Mouse (Mus musculus) kidney, adult 11 months (tissue): ENCODE measurements at regions not wholly inside any gene's neighbourhood (a gene's known extent, or its start where the extent isn't known, plus 50 kb on each side); places are given as distances from the start of the nearest gene placed in this dataset.
"Not testable (repeated sequence)": the region's sequence is repeated elsewhere in the genome, so short reads cannot be mapped to it uniquely, and the experiment has no call there.

ENCODE experiments used
- DNase-seq: peaks from one replicate; pipeline ENCODE4 v3.0.0; 2022

DNA sequence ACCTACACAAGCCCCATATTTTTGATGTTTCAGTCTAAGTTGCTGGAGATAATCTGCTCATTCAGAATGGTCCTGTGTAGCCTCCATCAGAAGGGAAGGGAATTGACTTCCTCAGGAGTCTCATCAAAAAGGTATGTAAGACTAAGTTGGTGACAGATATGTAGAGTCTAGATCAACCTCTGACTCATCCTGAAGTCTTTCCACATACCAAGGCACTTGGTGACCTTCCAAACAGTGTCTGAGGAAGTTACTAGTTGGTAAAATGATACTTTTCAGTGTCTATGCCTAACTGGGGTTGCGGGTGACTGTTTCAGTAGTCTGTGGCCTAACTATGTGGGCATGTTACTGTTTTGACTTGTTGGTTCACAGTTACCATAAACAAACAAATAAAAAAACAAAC lies 133.0 kb upstream of the Plcb4 start:
- no peak for DNase-seq

DNA sequence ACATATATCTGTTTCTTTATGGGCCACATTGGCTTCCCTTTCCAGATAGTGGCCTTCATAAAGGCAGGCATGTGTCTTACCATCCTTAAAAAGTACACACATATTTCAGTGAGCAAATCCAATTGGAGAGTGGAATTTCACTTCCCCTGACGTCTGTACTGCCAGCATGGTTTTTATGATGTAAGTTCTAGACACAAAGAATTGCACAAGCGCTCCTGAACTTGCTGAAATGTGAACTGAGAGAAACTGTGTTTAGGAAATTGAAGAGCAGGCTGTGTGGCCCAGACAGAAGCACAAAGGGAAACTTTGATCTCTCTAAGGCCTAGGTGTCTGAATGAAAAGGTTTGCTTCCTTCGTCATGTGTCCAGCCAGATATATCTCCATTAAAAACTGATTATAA lies 129.2 kb upstream of the Plcb4 start:
- no peak for DNase-seq

DNA sequence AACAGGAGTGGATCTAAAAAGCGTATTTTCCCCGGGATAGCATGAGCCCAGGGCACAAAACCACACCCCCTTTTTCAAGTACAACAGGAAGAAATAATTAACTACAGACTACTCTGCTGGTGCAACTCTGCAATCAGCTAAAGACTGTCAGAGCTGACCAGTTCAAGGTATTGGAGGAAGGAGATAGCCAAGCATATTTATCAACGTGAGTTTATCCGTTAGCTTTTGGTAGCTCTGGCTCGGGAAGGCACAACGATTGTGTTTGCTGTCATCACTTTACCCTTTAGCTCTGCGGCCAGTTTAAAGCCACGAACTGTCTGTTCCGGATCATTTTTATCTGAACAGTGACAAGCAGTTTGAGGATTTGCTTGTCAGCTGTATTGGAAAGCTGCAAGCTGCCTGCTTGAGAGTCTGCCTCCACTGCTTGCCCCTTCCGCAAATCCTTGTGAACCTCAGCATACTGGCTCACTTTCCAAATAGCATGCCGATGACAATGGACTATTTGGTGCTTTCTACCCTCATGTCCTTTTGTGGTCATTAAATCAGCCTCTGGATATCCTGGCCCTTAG lies 122.4 kb upstream of the Plcb4 start:
- DNase-seq, result no peak

DNA sequence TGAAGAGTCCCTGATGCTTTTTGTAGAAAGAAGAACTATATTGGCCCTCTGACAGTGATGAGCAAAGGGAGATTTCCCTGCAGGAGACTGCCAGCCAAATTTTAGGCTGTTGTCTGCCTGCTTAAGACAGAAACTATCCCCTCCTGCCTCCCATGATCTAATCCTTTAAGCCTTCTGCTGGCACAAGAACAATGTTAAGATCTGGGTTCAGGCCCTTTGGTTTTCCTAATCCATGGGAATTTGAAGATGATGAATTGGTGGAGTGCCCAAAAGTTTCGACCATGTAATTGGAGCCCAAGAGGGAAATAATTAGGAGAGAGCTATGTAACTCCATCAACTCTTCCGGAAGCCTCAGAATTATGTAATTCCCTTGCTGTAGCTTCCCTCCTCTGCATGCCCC lies 120.8 kb upstream of the Plcb4 start:
- no peak for DNase-seq

DNA sequence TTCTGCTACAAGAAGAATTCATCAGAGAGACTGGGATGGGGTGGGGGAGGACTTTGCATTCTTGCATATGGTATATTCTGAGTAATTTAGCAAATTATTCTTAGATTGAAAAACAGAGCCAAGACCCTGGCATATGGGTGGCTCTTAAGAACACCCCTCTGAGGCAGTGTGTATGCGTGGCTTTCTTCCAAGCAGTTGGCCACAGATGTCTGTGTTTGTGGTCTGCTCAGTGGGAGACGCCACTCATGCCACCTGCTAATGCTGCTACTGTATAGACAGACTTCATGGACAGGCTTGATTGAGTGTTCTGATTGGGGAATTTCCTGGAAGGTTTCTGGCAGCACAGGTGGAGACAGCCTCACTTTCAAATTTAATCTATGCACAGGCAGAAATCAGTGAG lies 117.8 kb upstream of the Plcb4 start:
- no peak for DNase-seq

DNA sequence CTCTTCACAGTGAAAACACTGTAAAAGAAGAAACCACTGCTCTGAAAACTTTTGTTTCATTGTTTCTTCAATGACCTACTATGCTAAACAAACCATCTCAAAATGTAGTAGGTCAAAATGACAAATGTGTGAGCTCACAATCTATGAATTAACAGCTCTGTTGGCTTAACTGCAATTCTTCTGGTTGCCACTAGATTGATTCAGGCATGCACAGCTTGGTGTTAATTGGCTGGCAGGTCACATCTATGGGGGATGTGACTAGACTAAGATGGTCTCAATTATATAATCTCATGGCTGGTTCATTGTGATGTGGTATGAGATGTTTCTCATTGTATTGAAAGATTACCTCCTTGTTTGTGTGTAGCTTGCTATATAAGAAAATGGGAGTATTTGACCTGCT lies 116.9 kb upstream of the Plcb4 start:
- DNase-seq, result no peak

DNA sequence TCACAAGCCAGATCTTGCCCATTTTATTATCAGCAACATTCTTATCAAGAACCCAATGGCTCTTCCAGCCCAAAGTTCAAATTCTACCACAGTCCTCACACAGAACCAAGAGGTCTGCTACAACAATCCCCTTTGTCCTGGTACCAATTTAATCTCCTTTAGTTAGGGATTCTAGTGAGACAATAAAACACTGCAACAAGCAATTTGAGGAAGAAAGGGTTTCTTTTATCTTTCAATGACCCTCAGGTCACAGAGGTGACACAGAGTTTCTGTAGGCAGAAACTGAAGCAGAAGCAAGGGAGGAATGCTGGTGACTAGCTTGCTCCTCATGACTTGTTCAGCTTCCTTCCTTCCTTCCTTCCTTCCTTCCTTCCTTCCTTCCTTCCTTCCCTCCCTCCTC lies 113.9 kb upstream of the Plcb4 start:
- no peak for DNase-seq

DNA sequence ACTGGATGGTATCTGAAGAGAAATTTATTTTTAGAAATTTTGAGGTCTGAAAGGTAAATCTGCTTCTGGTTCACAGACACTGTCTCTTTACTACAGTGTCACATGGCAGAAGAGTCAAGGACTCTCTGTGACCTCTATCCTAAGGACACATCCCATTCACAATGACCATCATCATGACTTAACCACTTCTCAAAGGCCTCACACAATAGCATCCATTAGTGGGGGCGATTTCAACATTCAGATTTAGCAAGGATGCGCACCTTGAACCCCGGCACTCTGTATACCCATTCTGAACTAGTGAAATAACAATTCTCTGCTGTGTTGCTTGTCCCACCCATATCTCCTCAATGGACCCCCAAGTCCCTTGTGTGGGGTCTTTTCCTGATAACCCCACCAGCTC lies 110.8 kb upstream of the Plcb4 start:
- DNase-seq, result no peak

DNA sequence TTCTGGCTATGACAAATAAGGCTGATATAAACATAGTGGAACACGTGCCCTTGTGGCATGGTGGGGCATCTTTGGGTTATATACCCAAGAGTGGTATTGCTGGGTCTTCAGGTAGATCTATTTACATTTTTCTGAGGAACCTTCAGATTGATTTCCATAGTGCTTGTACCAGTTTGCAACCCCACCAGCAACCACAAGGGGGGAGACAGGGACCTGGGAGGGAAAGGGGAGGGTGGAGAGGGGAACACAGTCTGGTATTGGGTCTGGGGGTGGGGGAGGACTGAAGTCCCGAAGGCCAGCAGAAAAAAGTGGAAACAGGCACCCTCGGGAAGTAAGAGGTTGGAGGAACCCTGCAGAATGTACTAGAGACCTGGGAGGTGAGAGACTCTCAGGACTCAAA lies 105.8 kb upstream of the Plcb4 start:
- DNase-seq, result no peak

DNA sequence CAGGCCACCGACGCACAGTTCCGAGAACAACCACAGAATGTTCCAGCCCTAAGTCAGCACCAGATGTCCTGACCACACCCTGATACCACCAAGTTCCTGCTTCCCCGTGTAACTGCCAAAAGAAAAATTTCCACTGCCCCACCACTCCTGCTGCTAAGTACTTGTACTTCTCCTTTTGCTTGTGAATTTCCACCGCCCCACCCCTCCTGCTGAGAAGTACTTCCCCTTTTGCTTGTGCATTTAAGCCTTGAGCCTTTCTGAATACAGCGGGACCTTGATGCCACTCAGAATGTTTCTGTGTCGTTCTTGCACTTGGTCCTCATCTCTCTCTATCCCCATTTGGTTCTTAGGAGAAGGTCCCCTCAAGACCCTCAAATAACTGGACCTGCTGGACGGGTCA lies 100.8 kb upstream of the Plcb4 start:
- not testable (repeated sequence) for DNase-seq

DNA sequence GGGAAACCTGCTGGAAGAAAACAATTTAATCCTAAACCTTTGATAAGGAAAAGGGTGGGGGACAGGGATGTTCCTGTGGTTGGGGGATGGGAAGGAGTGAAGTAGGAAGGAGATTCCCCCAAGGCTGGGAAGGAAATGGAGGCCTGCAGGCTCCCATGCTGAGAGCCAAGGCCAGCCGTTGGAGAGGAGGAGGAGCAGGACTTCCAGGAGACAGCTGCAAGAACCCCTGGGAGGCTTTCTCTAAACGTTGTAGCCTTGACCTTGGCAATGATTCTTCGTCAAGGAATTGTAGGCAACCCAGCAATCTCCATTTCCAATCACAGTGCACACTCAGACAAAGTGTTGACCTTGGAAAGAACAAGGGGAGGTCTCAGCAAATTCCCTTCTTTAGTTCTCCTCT lies 99.5 kb upstream of the Plcb4 start:
- no peak for DNase-seq

DNA sequence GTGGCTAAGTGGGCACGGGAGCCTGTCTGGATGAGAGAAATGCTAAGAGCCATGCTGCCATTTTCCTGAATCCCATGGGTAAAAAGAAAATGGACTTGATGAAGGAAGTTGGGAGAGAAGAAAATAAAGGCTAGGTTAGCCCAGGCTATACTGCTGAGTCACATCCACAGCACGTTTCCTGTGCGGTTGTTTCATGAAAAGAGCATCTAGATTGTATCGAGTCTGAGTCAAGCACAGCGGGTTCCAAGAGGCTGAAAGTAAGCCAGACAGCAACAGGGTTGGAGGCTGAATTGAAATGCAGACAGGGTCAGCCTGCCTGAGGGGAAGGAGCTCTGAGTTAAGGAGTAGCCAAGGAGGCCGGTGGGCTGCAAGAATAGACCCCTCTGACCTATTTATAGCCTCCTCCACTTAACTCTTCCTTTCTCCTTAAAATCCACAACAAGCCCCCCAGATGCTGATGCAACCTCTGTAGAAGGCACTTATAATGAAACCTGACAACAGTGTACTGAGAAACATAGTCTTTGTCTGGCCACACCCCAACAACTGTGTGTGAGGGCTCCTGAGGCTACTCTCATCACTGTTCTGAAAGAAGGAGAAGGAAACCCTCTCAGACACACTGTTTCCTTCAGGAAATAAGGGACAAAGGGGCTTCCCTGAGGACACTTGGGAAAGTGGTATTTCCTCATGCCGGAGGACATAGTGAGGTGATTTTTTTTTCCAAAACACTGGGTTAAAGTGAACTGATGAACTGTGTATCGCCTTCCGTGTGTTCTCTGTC lies 98.7 kb upstream of the Plcb4 start:
- peak; percentile 8 for DNase-seq

DNA sequence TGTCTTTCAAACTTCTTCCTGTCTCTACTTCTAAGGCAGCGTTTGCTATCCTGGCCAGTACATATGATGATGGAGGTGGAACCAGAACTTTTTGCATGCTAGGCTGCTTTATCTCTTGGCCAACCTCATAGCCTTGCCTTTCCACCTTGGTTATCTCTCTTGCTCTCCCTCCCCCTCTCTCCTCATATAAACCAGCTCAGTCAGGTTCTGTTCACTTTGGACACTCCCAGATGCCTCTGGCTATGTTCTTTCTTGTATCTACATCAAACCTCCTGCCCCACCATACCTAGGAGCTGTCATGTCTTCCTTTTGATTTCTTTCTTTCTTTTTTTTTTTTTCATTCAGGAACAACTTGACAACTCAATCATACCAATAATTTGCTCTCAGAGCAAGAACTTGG lies 98.0 kb upstream of the Plcb4 start:
- no peak for DNase-seq

DNA sequence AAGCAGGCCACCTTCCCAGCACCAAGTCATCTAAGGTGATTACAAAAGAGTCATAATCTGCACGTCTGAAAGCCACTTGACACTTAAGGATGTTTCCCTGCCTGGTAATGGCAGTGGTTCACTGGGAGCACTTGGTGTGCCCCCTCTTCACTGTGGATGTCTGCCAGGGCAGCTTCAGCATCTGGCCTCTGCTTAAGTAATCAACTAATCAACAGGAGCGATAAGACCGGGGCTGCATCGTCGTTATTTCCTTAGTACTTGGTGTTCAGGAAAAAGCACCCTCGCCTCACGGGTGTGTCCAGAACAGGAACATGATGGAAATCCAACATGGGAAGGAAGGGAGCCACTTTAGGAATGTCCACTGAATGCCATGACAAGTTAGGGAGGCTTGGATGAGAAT lies 97.1 kb upstream of the Plcb4 start:
- DNase-seq, result peak; percentile 45

DNA sequence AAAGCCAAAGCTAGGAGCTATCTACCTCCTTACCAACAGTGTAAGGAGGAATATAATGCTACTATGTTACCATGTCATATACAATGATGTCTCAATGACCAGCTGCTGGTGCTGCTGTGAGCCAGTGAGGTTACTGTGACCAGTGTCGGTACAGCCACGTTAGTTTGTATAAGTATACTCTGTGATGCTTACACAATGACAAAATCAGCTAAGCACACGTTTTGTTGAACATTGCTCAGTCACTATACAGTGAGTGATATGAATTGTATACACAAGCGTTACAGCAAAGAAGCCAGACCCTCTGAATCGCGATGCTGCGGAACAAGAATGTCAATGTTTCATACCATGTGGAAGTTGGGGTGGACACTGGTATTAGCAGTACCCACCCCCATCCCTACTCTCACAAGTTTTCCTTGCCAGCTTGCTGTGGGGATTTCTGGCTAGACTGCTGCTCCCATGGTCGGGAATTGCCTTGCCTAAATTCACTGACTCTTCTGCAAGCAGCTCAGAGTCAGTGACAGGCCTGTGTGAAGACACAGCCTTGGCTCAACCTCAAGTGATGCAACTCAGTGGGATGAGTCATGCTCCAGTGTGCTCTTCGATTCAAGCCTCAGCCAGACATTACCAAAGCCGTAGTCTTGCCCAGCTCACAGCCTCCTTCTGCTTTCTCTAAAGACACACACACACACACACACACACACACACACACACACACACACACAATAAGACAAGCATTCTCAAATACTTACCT lies 96.5 kb upstream of the Plcb4 start:
- peak; percentile 10 for DNase-seq

DNA sequence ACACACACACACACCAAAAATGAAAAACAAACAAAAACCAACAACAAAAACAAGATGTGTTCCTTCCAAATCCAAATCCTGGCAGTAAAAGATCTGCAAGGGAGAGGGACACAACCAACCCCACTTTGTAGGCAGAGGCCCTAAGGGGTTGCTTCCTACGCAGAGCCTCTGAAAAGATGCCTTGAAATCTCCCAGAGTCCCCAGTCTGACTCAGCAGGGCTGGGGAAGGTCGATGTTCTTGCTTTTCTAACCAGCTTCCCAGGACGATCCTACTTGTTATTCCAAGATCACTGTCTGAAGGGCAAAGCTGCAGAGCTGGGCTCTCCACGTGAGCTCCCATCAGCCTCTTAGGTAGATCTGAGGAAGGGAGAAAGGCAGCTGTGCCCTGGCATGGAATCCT lies 94.6 kb upstream of the Plcb4 start:
- DNase-seq, result no peak

DNA sequence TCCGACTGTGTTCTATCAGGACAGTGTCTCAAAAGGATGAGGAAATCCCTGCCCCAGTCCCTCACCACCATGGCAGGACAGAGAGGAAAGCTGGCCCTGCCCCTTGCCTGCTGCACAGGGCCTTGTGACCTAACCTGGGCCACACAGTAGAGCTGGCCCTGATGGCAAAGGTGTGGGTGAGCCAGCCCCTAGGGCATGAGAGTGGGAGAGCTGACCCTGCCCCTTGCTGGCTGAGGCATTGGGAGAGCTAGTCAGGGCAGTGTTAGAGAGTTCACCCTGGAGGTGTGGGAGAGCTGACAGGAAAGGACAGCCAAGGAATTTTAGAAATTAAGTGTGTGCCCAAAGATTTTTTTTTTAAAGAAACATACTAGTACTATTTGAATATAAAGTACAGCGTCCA lies 90.5 kb upstream of the Plcb4 start:
- DNase-seq, result no peak

DNA sequence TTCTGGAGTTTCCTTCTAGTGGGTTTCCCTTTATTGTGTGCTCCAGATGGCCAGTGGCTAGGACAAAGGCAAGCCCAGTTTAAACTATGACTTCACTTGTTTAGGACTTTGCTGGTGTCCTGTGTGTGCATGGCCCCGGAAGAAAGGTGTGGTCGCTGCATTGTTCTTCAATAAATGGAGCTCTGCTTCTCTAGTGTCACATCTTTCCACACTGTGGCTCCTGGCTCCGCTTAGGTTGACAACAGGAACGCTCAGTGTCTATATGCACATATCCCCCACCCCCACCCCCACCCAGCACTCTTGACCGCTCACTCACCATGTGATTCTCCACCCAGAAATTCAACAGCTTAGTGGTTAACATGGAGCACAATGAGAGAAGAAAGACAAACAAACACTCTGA lies 87.2 kb upstream of the Plcb4 start:
- DNase-seq, result peak; percentile 11

DNA sequence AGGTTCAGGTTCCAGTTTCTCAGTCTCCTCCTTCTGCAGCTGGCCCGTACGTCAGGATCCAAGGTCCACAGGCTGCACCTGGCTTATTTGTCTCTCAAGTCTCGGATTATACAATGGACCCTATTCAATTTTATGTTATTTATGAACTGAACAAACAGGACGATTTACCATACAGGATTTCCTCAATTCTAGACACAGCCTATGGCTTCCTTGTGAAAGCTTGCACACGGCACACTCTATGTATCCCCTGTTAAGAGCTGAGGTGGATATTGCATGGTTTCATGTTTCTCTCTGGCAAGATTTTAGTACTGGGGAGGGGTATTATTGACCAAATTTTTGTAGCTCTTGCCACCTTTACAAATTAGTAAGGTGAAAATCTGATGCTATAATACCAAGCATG lies 81.6 kb upstream of the Plcb4 start:
- DNase-seq, result no peak

DNA sequence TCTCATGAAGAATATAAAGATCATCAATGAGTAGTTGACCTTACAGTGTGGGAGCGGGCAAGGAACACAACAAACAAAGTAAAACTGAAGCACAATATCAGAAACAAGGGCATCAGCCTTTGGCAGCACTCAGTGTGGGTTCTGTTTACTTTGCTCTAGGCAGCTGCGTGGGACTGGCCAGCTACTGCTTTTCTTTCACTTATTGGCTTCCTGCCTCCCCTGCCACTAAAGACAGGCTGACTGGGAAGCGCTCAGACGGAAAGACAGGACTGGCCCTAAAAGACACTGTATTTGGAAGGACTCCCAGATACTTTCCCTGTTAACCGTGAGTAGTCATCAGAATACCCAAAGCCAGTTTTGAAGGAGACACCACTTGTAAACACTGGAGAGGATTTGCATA lies 80.7 kb upstream of the Plcb4 start:
- no peak for DNase-seq

DNA sequence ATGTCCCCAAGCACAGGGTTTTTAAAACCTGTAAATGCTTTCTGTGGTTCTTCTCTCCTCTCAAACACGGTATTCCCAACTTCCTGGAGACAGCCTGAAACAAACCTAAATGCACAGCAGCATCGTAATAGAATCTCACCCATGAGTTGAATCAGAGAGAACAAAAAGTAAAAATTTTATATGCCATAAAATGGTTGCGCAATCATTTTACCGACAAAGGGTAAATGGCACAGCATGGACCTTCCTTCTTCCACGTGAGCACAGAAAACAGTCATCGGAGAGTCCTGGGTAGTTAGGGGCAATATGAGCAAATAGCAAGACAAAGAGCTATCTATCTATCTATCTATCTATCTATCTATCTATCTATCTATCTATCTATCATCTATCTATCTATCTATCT lies 79.3 kb upstream of the Plcb4 start:
- no peak for DNase-seq

DNA sequence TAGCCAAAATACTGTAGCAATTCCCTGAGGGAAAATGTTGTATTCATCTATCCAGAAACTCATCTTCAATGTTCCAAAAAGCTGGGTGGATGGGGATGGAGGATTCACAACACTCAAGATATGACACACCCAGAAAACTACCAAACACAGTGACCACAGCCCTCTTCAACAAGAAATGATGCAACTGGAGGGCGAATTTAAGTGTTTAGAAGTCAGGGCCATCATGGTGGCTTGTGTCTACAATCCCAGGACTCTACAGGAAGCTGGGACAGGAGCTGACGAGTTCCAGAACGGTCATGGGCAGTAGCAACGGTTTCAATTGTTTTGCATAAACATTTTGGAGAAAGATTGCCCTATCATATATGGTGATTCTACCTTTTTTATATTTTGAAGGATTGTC lies 78.8 kb upstream of the Plcb4 start:
- DNase-seq, result no peak

DNA sequence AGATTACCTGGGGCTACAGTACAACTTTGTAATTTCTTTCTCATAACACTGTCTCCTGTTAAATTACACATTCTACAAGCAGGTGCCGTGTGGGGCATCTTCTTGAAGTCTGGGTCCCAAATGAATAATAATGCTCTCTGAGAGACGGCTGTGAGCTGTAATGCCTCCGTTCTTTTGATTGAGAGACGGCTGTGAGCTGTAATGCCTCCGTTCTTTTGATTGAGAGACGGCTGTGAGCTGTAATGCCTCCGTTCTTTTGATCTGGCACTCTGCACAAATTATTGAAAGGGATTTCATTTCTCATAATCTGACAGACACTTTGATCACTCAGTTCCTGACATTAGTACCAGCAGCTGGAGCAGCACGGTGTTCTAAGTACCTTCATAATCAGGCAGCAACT lies 76.5 kb upstream of the Plcb4 start:
- no peak for DNase-seq

DNA sequence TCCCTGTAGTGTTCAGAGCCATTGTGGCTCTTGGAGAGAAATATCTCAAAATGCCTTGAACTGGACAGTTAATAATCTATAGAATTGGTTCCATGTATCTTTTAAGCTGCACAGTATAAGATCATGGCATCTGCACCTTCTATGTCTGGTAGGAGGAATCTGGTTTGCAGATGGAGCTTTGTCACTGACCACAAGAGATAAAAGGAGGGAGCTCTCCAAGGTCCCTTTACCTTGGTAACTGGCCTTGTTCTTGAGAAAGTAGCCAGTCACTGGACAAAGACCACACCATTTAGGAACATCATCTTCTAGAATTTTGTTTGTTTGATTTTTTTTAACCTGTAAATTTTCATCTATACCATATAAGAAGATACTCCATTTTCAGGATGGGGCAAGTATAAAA lies 52.5 kb upstream of the Plcb4 start:
- DNase-seq, result no peak
